31 mouse cellular contexts compared by ENCODE assay signal in the genomic region with DNA sequence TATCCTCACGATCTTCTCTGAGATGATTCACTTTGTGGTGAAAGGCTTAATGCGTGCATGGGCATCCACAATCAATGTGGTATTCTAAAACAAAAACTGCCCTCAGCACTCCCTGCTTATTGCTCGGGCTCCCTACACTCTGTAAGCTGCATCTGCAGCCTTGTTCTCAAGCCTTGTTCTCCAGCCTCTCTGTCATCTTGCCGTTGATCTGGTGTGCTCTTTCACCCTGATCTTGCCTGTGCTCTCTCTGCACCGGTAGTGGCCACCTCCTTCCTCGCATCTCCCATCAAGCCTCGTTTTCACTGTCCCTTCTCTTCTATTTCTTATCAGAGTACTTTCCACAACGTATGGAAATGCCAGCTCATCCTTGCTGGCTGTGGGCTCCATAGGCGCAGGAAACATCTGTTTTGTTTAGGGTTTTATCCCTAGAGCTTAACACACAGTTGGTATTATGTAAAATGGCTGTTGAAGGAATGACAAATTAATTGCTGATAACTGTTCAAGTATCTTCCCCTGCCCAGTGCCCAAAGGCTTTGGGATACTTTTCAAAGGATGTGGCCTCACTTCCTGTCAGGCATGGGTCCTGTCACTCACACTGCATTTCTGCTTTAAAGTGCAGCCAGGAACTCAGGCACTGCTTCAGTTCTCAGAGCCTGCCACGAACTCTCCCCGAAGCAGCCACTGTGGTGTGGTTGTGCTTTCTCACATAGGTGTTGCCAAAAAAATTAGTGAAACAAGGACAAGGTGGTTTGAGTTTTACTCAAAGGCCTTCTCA.
A peak's percentile ranks its signal among the peaks of the same experiment; 100 is the strongest.
DNase-seq lines count a peak whose midpoint lies in the region; ATAC-seq and TF ChIP-seq lines count a peak whose summit lies in the region.
"Had no signal": no experiment of that assay in that cellular context is flagged by ENCODE, and none has a peak within 500 bp of the region (broad histone marks: within the 10 kb centered on the region; RNA-seq: fewer than 3 reads in every experiment).

No protein-coding gene starts in this region.

- H3K36me3 ChIP-seq in lung, embryonic 15.5 days = no peaks in the 10 kb centered on the region
- no peaks in the 10 kb centered on the region for H3K36me3 ChIP-seq in lung, postnatal 0 days (ENCODE audit: insufficient read depth, low read length)
- no peaks in the 10 kb centered on the region for H3K36me3 ChIP-seq in hindbrain, embryonic 16.5 days (ENCODE audit: control insufficient read depth, insufficient read depth, low read length)
- H3K36me3 ChIP-seq: embryonic facial prominence, embryonic 10.5 days; embryonic facial prominence, embryonic 15.5 days; forebrain, embryonic 12.5 days; heart, embryonic 15.5 days; kidney, embryonic 15.5 days; limb, embryonic 12.5 days; liver, embryonic 15.5 days; midbrain, embryonic 13.5 days; neural tube, embryonic 13.5 days had no signal

- H3K27ac ChIP-seq in lung, embryonic 15.5 days = peak overlapping the region; percentile 27; the same call in 1 of the 2 replicates
- no peak overlapping the region for H3K27ac ChIP-seq in lung, postnatal 0 days (ENCODE audit: low read length)
- no peak overlapping the region for H3K27ac ChIP-seq in hindbrain, embryonic 16.5 days (ENCODE audit: low read depth, low read length)
- H3K27ac ChIP-seq: embryonic facial prominence, embryonic 10.5 days; forebrain, embryonic 12.5 days; heart, embryonic 15.5 days; hindbrain, embryonic 14.5 days; kidney, embryonic 15.5 days; left cerebral cortex, adult 2 months; limb, embryonic 12.5 days; liver, embryonic 15.5 days; midbrain, embryonic 13.5 days; neural tube, embryonic 13.5 days; stomach, postnatal 0 days had no signal

- peaks cover 14% of the 10 kb centered on the region for H3K4me1 ChIP-seq in lung, embryonic 15.5 days
- no peaks in the 10 kb centered on the region for H3K4me1 ChIP-seq in lung, postnatal 0 days (ENCODE audit: insufficient read depth, low read depth, low read length)
- no peaks in the 10 kb centered on the region for H3K4me1 ChIP-seq in hindbrain, embryonic 16.5 days (ENCODE audit: control insufficient read depth, insufficient read depth, low read depth, low read length)
- H3K4me1 ChIP-seq: forebrain, embryonic 12.5 days; limb, embryonic 12.5 days; liver, embryonic 15.5 days; midbrain, embryonic 13.5 days; neural tube, embryonic 13.5 days had no signal

- TF ChIP-seq EP300 in lung, postnatal 0 days (IDR thresholded peaks at IDR 0.05) = no peak

- no peak overlapping the region for H3K9ac ChIP-seq in lung, embryonic 15.5 days
- no peak overlapping the region for H3K9ac ChIP-seq in lung, postnatal 0 days (replicated peaks; ENCODE audit: low read depth)
- no peak overlapping the region for H3K9ac ChIP-seq in hindbrain, embryonic 16.5 days (ENCODE audit: low read depth, low read length)
- H3K9ac ChIP-seq: embryonic facial prominence, embryonic 15.5 days; forebrain, embryonic 12.5 days; forebrain, postnatal 0 days; heart, embryonic 15.5 days; hindbrain, embryonic 14.5 days; kidney, embryonic 15.5 days; limb, embryonic 12.5 days; liver, embryonic 15.5 days; midbrain, embryonic 13.5 days; neural tube, embryonic 13.5 days had no signal

- 51% methylated on average over 11 of the region's 11 CpGs for WGBS in lung, embryonic 15.5 days
- WGBS in lung, postnatal 0 days = 50% methylated on average over 11 of the region's 11 CpGs
- WGBS in hindbrain, embryonic 16.5 days = 85% methylated on average over 11 of the region's 11 CpGs

- no peaks in the 10 kb centered on the region for H3K9me3 ChIP-seq in lung, embryonic 15.5 days
- H3K9me3 ChIP-seq in lung, postnatal 0 days (ENCODE audit: low read length) = no peaks in the 10 kb centered on the region
- no peaks in the 10 kb centered on the region for H3K9me3 ChIP-seq in hindbrain, embryonic 16.5 days (ENCODE audit: control insufficient read depth, low read length)
- H3K9me3 ChIP-seq: embryonic facial prominence, embryonic 10.5 days; embryonic facial prominence, embryonic 15.5 days; forebrain, embryonic 12.5 days; heart, embryonic 15.5 days; kidney, embryonic 15.5 days; limb, embryonic 12.5 days; liver, embryonic 15.5 days; midbrain, embryonic 13.5 days; neural tube, embryonic 13.5 days had no signal

- no peaks in the 10 kb centered on the region for H3K27me3 ChIP-seq in lung, embryonic 15.5 days
- H3K27me3 ChIP-seq in lung, postnatal 0 days (replicated peaks; ENCODE audit: insufficient read depth, low read length) = no peaks in the 10 kb centered on the region
- H3K27me3 ChIP-seq in hindbrain, embryonic 16.5 days (replicated peaks; ENCODE audit: control insufficient read depth, insufficient read depth, low read length) = no peaks in the 10 kb centered on the region
- H3K27me3 ChIP-seq: embryonic facial prominence, embryonic 15.5 days; forebrain, embryonic 12.5 days; heart, embryonic 15.5 days; kidney, embryonic 15.5 days; limb, embryonic 12.5 days; liver, embryonic 15.5 days; midbrain, embryonic 13.5 days; neural tube, embryonic 13.5 days had no signal

- no peak for TF ChIP-seq CTCF in lung, postnatal 0 days (IDR thresholded peaks at IDR 0.05)

- H3K4me3 ChIP-seq in lung, embryonic 15.5 days = no peak overlapping the region
- H3K4me3 ChIP-seq in lung, postnatal 0 days (ENCODE audit: low read depth, low read length) = no peak overlapping the region
- H3K4me3 ChIP-seq in hindbrain, embryonic 16.5 days (ENCODE audit: low read length) = no peak overlapping the region
- H3K4me3 ChIP-seq: embryonic facial prominence, embryonic 10.5 days; embryonic facial prominence, embryonic 15.5 days; forebrain, embryonic 12.5 days; heart, embryonic 15.5 days; kidney, embryonic 15.5 days; left cerebral cortex, adult 2 months; limb, embryonic 12.5 days; liver, embryonic 15.5 days; midbrain, embryonic 13.5 days; neural tube, embryonic 13.5 days had no signal

- no peak overlapping the region for H3K4me2 ChIP-seq in lung, embryonic 15.5 days
- H3K4me2 ChIP-seq in lung, postnatal 0 days (replicated peaks; ENCODE audit: low read depth, low read length) = no peak overlapping the region
- H3K4me2 ChIP-seq in hindbrain, embryonic 16.5 days (ENCODE audit: low read length) = no peak overlapping the region
- H3K4me2 ChIP-seq: embryonic facial prominence, embryonic 15.5 days; forebrain, embryonic 12.5 days; heart, embryonic 15.5 days; hindbrain, embryonic 14.5 days; kidney, embryonic 15.5 days; limb, embryonic 12.5 days; liver, embryonic 15.5 days; midbrain, embryonic 13.5 days; neural tube, embryonic 13.5 days had no signal

- peak; percentile 35 for DNase-seq in heart, adult 11 months
- no peak for DNase-seq in heart, adult 8-10 months (ENCODE audit: low spot score)
- no peak for DNase-seq in lung, postnatal 0 days (ENCODE audit: low spot score)
- DNase-seq in 3T3-L1 (ENCODE audit: low read depth, low spot score) = peak; percentile 35
- DNase-seq in testis, postnatal 14 days (ENCODE audit: low spot score) = no peak
- DNase-seq: adrenal gland, adult 2 months; cerebellum, adult 8-10 months; cerebellum, postnatal 25 days; forebrain, postnatal 0 days; gastrocnemius, postnatal 10 days; heart, postnatal 4 days; kidney, adult 18-20 months; kidney, postnatal 25 days; right cerebral cortex, postnatal 4 days; thymus, postnatal 4 days had no signal

- ATAC-seq in lung, embryonic 15.5 days (ENCODE audit: borderline replicate concordance, extremely low read depth, low FRiP score, low TSS enrichment) = peak; percentile 10; the same call in 1 of the 2 replicates
- no peak for ATAC-seq in lung, postnatal 0 days
- peak; percentile 82 for ATAC-seq in common myeloid progenitor, adult 5-6 weeks (replicated peaks; ENCODE audit: low read depth, poor library complexity, severe bottlenecking)
- ATAC-seq in hindbrain, embryonic 16.5 days = no peak
- ATAC-seq: CD4-positive, CD25-positive, alpha-beta regulatory T cell, adult 4 months; forebrain, postnatal 0 days; midbrain, embryonic 13.5 days had no signal

Comparison
In these comparisons a context has a peak if more than half of its experiments do, and no peak if none do; other contexts are left out.
1. DNase-seq: peak in heart, adult 11 months (single experiment) and 3T3-L1 (single experiment); none in heart, adult 8-10 months (single experiment), lung, postnatal 0 days (single experiment) and testis, postnatal 14 days (single experiment).
2. ATAC-seq: peak in lung, embryonic 15.5 days (single experiment) and common myeloid progenitor, adult 5-6 weeks (single experiment); none in lung, postnatal 0 days (single experiment) and hindbrain, embryonic 16.5 days (single experiment).